Mouse (Mus musculus): ENCODE results near the gene Gm11733.

DNA sequence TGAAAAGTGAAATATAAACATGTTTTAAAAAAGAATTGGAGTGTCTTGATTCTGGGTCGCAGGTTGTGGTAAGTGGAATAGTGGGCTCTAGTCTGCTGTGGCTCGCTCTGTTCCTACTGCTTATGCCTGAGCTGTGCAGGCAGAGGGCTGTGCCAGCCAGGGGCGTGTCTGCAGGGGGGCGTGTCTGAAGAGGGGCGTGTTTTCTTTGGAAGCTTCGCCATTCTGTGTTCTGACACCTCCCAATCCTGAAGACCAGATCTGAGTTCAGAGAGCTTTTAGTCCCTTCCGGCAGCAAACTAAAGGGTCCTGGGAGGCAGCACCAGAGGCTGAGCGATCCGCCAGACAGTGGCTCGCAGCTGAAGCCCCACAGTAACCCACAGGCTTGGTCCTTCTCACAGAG, 8.5 kb upstream of the Gm11733 start:
- no peak for TF ChIP-seq POLR2A (IDR thresholded peaks at IDR 0.05; ENCODE audit: extremely low read depth, insufficient read depth, low read length)
- TF ChIP-seq CTCF (IDR thresholded peaks at IDR 0.05; ENCODE audit: low read depth, low read length), result no peak
